Mouse (Mus musculus) thymus, adult 2 months (tissue): Measurements from ENCODE around the gene Pigp. TPM values are rescaled to one million over a fixed set of nuclear protein-coding genes. Genes with fewer than 3 reads are reported as not detected.
"Not testable (repeated sequence)": the region's sequence is repeated elsewhere in the genome, so short reads cannot be mapped to it uniquely, and the experiment has no call there.

Experiments used
- DNase-seq: peaks from one replicate; pipeline ENCODE4 v3.0.0; 2021
- H3K27ac ChIP-seq: fragments of 200-500 bp; 2 replicates; pipeline ENCODE4 v1.5.1; 2012; ENCODE audit warnings: low read length, control low read depth; ENCODE audit not compliant: control insufficient read depth, insufficient read depth
- H3K27me3 ChIP-seq: fragments of 200-500 bp; 2 replicates; pipeline ENCODE4 v1.6.1; 2012; ENCODE audit warnings: mild to moderate bottlenecking, low read length, moderate library complexity, mixed read lengths; ENCODE audit not compliant: control insufficient read depth, insufficient read depth
- H3K36me3 ChIP-seq: fragments of 200-500 bp; 2 replicates; pipeline ENCODE4 v1.6.1; 2012; ENCODE audit warnings: mild to moderate bottlenecking, low read length, moderate library complexity; ENCODE audit not compliant: control insufficient read depth, insufficient read depth
- H3K4me1 ChIP-seq: fragments of 200-500 bp; replicated peaks from 2 replicates; pipeline ENCODE4 v1.6.1; 2012; ENCODE audit warnings: low read length; ENCODE audit not compliant: control insufficient read depth, insufficient read depth
- H3K4me3 ChIP-seq: fragments of 200-500 bp; 2 replicates; pipeline ENCODE4 v1.5.1; 2012; ENCODE audit warnings: mild to moderate bottlenecking, low read length, control low read depth, moderate library complexity; ENCODE audit not compliant: control insufficient read depth, insufficient read depth
- CTCF ChIP-seq: fragments of 200-500 bp; IDR thresholded peaks from 2 replicates; pipeline ENCODE4 v1.5.1; 2012; ENCODE audit warnings: mild to moderate bottlenecking, control low read depth, low read length, moderate library complexity, borderline replicate concordance; ENCODE audit not compliant: control insufficient read depth, poor library complexity, insufficient read depth; ENCODE audit errors: extremely low read depth
- POLR2A ChIP-seq: fragments of 200-500 bp; IDR thresholded peaks from 2 replicates; pipeline ENCODE4 v1.6.1; 2012; ENCODE audit warnings: mild to moderate bottlenecking, low read length, control low read depth, moderate library complexity; ENCODE audit not compliant: control insufficient read depth, poor library complexity, insufficient read depth; ENCODE audit errors: extremely low read depth
- WGBS: fragments of 180-500 bp; shearing (Covaris S2); methylation state at CpG from one replicate; pipeline ENCODE4 v1.1.7; 2018; 5-methylcytosine and 5-hydroxymethylcytosine counted together
- polyA plus RNA-seq: library from polyadenylated mRNA; depleted of rRNA; stranded (reverse); fragments of >200 nt; gene quantifications from 2 replicates; pipeline ENCODE4 v1.2.3, GENCODE M21; 2012

Gene Pigp
- polyA plus RNA-seq, 1 experiment = 23.2 TPM

DNA sequence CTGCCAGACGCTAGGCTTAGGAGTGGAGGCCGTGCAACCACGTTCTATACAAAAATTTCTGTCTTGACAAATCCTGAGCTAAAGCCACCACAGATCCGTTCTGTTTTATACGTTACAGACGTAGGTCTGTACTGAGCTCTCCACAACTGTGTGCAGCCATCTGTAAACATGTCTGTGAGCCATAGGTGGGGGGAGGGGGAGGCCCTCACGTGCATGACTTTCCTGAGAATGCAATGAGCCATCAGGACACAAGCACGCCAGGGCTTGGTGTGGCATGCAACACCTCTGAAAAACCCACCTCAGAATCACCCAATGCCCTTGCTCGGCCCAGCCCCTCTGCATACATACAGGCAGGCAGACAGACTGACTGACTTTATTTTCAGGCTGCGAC lies 21.4 kb downstream of the Pigp start:
- WGBS = 78% methylated on average over 10 of the region's 10 CpGs
- Histone ChIP-seq H3K27me3 (no peaks in the 10 kb centered on the region), H3K27ac (no peak overlapping the region)

DNA sequence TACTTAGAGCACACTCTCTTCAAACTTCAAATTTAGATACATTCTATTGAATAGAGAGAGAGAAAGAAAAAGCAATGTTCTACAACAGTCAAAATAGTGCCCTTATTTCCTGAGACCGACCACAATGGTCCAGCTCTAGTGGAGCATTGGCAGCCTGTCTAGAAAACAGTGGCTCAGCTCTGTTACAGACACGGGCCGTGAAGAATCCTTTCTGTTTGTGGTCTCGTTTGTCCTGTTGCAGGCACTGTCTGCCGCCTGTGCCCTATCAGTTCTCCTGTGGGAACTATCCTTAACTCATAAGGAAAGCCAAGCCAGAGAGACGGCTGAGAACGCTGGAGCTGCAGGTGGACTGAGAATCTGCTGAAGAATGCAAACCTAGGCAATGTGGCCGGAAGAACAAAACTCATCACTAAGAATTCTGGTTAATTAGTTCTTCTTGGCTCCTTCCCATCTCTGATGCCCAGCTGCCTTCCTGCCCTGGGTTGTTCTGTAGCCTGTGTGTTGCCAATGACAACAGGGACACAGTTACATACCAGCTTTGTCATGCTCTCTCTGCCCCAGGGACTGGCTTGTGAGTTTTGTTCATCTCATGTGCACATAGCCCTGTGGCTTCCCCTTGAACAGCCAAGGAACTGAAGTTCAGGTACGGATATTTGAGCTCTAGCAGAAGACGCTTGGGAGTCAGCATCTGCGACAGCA lies 21.9 kb downstream of the Pigp start:
- Histone ChIP-seq H3K4me1 (no peaks in the 10 kb centered on the region), H3K36me3 (no peaks in the 10 kb centered on the region), H3K4me3 (no peak overlapping the region), H3K27me3 (no peaks in the 10 kb centered on the region), H3K27ac (no peak overlapping the region)
- WGBS = 27% methylated on average over 11 of the region's 11 CpGs
- TF ChIP-seq POLR2A = no peak
- TF ChIP-seq CTCF = no peak
- DNase-seq = no peak

More for the DNA sequence above, 21.4 kb downstream of the Pigp start:
- no peak for DNase-seq
- Histone ChIP-seq H3K4me1 (no peaks in the 10 kb centered on the region), H3K4me3 (no peak overlapping the region), H3K36me3 (no peaks in the 10 kb centered on the region)
- TF ChIP-seq CTCF = no peak
- TF ChIP-seq POLR2A = no peak

DNA sequence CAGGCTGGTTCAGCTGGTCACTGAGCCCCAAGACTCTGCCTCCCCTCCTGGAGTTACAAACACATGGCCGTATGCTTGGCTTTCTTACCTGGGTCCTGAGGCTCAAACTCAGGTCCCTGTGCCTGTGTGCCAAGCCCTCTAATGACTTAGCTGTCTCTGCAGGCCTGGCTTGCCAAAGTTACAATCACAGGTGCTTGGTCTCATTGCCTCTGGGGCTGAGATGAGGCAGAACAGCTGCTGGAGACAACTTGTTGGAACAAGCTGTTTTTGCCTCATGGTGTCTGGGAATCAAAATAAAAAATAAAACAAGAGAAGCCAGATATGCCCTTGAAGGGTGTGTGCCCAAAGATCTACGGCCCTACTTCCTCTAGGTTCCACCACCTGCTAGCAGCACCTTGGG lies 22.9 kb downstream of the Pigp start:
- WGBS = 81% methylated on average over 2 of the region's 2 CpGs

GRCm38 (mm10) chr16:94347080-94347731 lies 24.4 kb downstream of the Pigp start:
- TF ChIP-seq CTCF (no peak), POLR2A (no peak)
- WGBS = 93% methylated on average over 7 of the region's 7 CpGs
- DNase-seq = no peak

More for the DNA sequence above, 22.9 kb downstream of the Pigp start:
- Histone ChIP-seq H3K36me3 (no peaks in the 10 kb centered on the region), H3K27ac (no peak overlapping the region), H3K4me1 (no peaks in the 10 kb centered on the region), H3K4me3 (no peak overlapping the region), H3K27me3 (no peaks in the 10 kb centered on the region)
- DNase-seq = no peak
- TF ChIP-seq POLR2A (no peak), CTCF (no peak)

GRCm38 (mm10) chr16:94345733-94346132 lies 25.9 kb downstream of the Pigp start:
- Histone ChIP-seq H3K4me1 (no peaks in the 10 kb centered on the region), H3K36me3 (no peaks in the 10 kb centered on the region), H3K4me3 (no peak overlapping the region), H3K27ac (no peak overlapping the region), H3K27me3 (no peaks in the 10 kb centered on the region)
- no peak for DNase-seq
- WGBS = 93% methylated on average over 1 of the region's 1 CpGs
- TF ChIP-seq POLR2A (no peak), CTCF (no peak)

More at GRCm38 (mm10) chr16:94347080-94347731, 24.4 kb downstream of the Pigp start:
- Histone ChIP-seq H3K36me3 (no peaks in the 10 kb centered on the region), H3K4me3 (no peak overlapping the region), H3K4me1 (no peaks in the 10 kb centered on the region), H3K27me3 (no peaks in the 10 kb centered on the region), H3K27ac (no peak overlapping the region)

GRCm38 (mm10) chr16:94339164-94340160 lies 32.2 kb downstream of the Pigp start:
- not testable (repeated sequence) for H3K27ac ChIP-seq, H3K4me1 ChIP-seq, DNase-seq, H3K36me3 ChIP-seq, H3K4me3 ChIP-seq, H3K27me3 ChIP-seq
- WGBS = 96% methylated on average over 22 of the region's 22 CpGs
